Mouse (Mus musculus): ENCODE measurements around the gene Tmem11. TPM values are rescaled to one million over a fixed set of nuclear protein-coding genes. Genes with fewer than 3 reads are reported as not detected.
"Not testable (repeated sequence)": the region's sequence is repeated elsewhere in the genome, so short reads cannot be mapped to it uniquely, and the experiment has no call there.

Gene Tmem11
- total RNA-seq, 4 experiments from 2014 or later: 33.6 to 47.6 (median 38.0) TPM

GRCm38 (mm10) chr11:60882386-60882785 lies 3.3 kb upstream of the Tmem11 start:
- DNase-seq: no peak

- DNase-seq: no peak
Measured at GRCm38 (mm10) chr11:60880559-60880958, 1.5 kb upstream of the Tmem11 start.

GRCm38 (mm10) chr11:60879423-60879822 lies 351 bp upstream of the Tmem11 start:
- peak; percentile 36 for DNase-seq

- DNase-seq: peak; percentile 59
Measured at GRCm38 (mm10) chr11:60878056-60878612, 938 bp downstream of the Tmem11 start.

- DNase-seq: no peak
Measured at GRCm38 (mm10) chr11:60873101-60873500, 6.0 kb downstream of the Tmem11 start.

- DNase-seq: no peak
Measured at GRCm38 (mm10) chr11:60871409-60871808, 7.7 kb downstream of the Tmem11 start.

- DNase-seq: not testable (repeated sequence)
Measured at GRCm38 (mm10) chr11:60869471-60869870, 9.6 kb downstream of the Tmem11 start.

GRCm38 (mm10) chr11:60867904-60868303 lies 11.2 kb downstream of the Tmem11 start:
- no peak for DNase-seq

GRCm38 (mm10) chr11:60867456-60867855 lies 11.6 kb downstream of the Tmem11 start:
- DNase-seq: no peak

- no peak for DNase-seq
Measured at GRCm38 (mm10) chr11:60866021-60866420, 13.1 kb downstream of the Tmem11 start.

- DNase-seq: no peak
Measured at GRCm38 (mm10) chr11:60864916-60865315, 14.2 kb downstream of the Tmem11 start.

- DNase-seq: no peak
Measured at GRCm38 (mm10) chr11:60864166-60864565, 14.9 kb downstream of the Tmem11 start.

GRCm38 (mm10) chr11:60863196-60863595 lies 15.9 kb downstream of the Tmem11 start:
- no peak for DNase-seq

GRCm38 (mm10) chr11:60861993-60862392 lies 17.1 kb downstream of the Tmem11 start:
- peak; percentile 49 for DNase-seq

GRCm38 (mm10) chr11:60856587-60856986 lies 22.5 kb downstream of the Tmem11 start:
- no peak for DNase-seq

GRCm38 (mm10) chr11:60845415-60845814 lies 33.7 kb downstream of the Tmem11 start:
- DNase-seq: no peak

GRCm38 (mm10) chr11:60843412-60843811 lies 35.7 kb downstream of the Tmem11 start:
- DNase-seq: no peak

- no peak for DNase-seq
Measured at GRCm38 (mm10) chr11:60841467-60842200, 37.4 kb downstream of the Tmem11 start.

- no peak for DNase-seq
Measured at GRCm38 (mm10) chr11:60837644-60838406, 41.2 kb downstream of the Tmem11 start.

- no peak for DNase-seq
Measured at GRCm38 (mm10) chr11:60836897-60837296, 42.2 kb downstream of the Tmem11 start.

- DNase-seq: peak; percentile 89
Measured at GRCm38 (mm10) chr11:60830433-60831052, 48.5 kb downstream of the Tmem11 start, which contains the start of gene Dhrs7b. TSS of gene Dhrs7b (plus strand) at chr11:60830631.

GRCm38 (mm10) chr11:60828903-60829302 lies 50.2 kb downstream of the Tmem11 start:
- no peak for DNase-seq

Data from adrenal gland, adult 8-10 months (tissue).